Mouse (Mus musculus) erythroblast, embryonic 14.5 days (primary cell): ENCODE results near the gene Mapk11. TPM values are rescaled to one million over a fixed set of nuclear protein-coding genes. Genes with fewer than 3 reads are reported as not detected.

Experiments used
- H3K27me3 ChIP-seq: 2 replicates; pipeline ENCODE4 v1.6.1; 2012; ENCODE audit warnings: inconsistent platforms; ENCODE audit not compliant: control insufficient read depth
- H3K36me3 ChIP-seq: 2 replicates; pipeline ENCODE4 v1.6.1; 2012; ENCODE audit warnings: mild to moderate bottlenecking, inconsistent platforms; ENCODE audit not compliant: control insufficient read depth
- H3K4me1 ChIP-seq: 2 replicates; pipeline ENCODE4 v1.6.1; 2012; ENCODE audit warnings: inconsistent platforms; ENCODE audit not compliant: control insufficient read depth
- H3K4me3 ChIP-seq: replicated peaks from 2 replicates; pipeline ENCODE3; 2012; ENCODE audit warnings: moderate library complexity, mild to moderate bottlenecking, inconsistent platforms
- H3K9me3 ChIP-seq: 2 replicates; pipeline ENCODE4 v1.6.1; 2012; ENCODE audit warnings: low read length, inconsistent platforms, mixed read lengths; ENCODE audit not compliant: control insufficient read depth
- GATA1 ChIP-seq: IDR thresholded peaks from 2 replicates; pipeline ENCODE4 v1.6.1; 2012; ENCODE audit warnings: low read length, inconsistent platforms, mixed read lengths
- TAL1 ChIP-seq: IDR thresholded peaks from 3 replicates; pipeline ENCODE4 v1.6.1; 2012; ENCODE audit warnings: low read length, inconsistent platforms, mixed read lengths
- polyA plus RNA-seq: library from polyadenylated mRNA; stranded (reverse); fragments of >175 nt; gene quantifications from 2 replicates; pipeline ENCODE4 v1.2.3, GENCODE M21; 2012

The Mapk11 gene
- polyA plus RNA-seq, 1 experiment, result not detected

- TF ChIP-seq GATA1, result no peak
- no peak for TF ChIP-seq TAL1
- Histone ChIP-seq H3K27me3 (no peaks in the 10 kb centered on the region), H3K9me3 (no peaks in the 10 kb centered on the region), H3K36me3 (peaks cover 100% of the 10 kb centered on the region), H3K4me3 (no peak overlapping the region), H3K4me1 (no peaks in the 10 kb centered on the region)
Measured at GRCm38 (mm10) chr15:89104425-89104824, 45.0 kb downstream of the Mapk11 start.

GRCm38 (mm10) chr15:89103921-89104320 is 45.5 kb downstream of the Mapk11 start:
- H3K36me3 ChIP-seq, result peaks cover 100% of the 10 kb centered on the region
- no peaks in the 10 kb centered on the region for H3K4me1 ChIP-seq
- TF ChIP-seq TAL1 (no peak), GATA1 (no peak)
- no peak overlapping the region for H3K4me3 ChIP-seq
- H3K9me3 ChIP-seq, result no peaks in the 10 kb centered on the region
- no peaks in the 10 kb centered on the region for H3K27me3 ChIP-seq

GRCm38 (mm10) chr15:89102646-89103045 is 46.8 kb downstream of the Mapk11 start:
- H3K36me3 ChIP-seq, result peaks cover 100% of the 10 kb centered on the region
- H3K9me3 ChIP-seq, result no peaks in the 10 kb centered on the region
- H3K27me3 ChIP-seq, result no peaks in the 10 kb centered on the region
- H3K4me3 ChIP-seq, result no peak overlapping the region
- TF ChIP-seq TAL1, result no peak
- no peak for TF ChIP-seq GATA1
- H3K4me1 ChIP-seq, result no peaks in the 10 kb centered on the region

DNA sequence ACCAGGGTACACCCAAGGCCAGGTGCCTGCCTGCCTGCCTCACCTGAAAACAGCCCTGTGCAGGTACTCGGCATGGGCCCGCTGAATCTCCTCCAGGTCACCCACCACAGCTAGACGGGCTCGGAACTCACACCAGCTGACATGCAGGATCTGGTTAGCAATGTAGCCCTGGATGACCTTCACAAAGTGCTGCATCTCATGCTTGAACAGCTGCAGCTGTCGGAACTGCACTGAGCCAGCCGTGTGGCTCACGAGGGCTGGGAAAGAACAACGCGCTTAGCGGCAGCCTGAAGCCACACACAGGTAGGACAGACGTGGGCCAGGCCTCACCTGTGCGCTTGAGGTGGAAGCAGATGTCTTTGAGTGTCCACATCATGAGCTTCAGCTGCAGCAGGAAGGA is 48.6 kb downstream of the Mapk11 start:
- Histone ChIP-seq H3K27me3 (no peaks in the 10 kb centered on the region), H3K4me3 (no peak overlapping the region), H3K36me3 (peaks cover 100% of the 10 kb centered on the region), H3K4me1 (no peaks in the 10 kb centered on the region), H3K9me3 (no peaks in the 10 kb centered on the region)
- no peak for TF ChIP-seq GATA1
- no peak for TF ChIP-seq TAL1

GRCm38 (mm10) chr15:89098616-89099015 is 50.8 kb downstream of the Mapk11 start:
- Histone ChIP-seq H3K27me3 (no peaks in the 10 kb centered on the region), H3K36me3 (peaks cover 100% of the 10 kb centered on the region), H3K9me3 (no peaks in the 10 kb centered on the region), H3K4me1 (no peaks in the 10 kb centered on the region), H3K4me3 (no peak overlapping the region)
- TF ChIP-seq TAL1 (no peak), GATA1 (no peak)

GRCm38 (mm10) chr15:89097450-89097849 is 52.0 kb downstream of the Mapk11 start:
- no peaks in the 10 kb centered on the region for H3K4me1 ChIP-seq
- no peak overlapping the region for H3K4me3 ChIP-seq
- peaks cover 99% of the 10 kb centered on the region for H3K36me3 ChIP-seq
- TF ChIP-seq TAL1, result no peak
- TF ChIP-seq GATA1, result no peak
- H3K9me3 ChIP-seq, result no peaks in the 10 kb centered on the region
- H3K27me3 ChIP-seq, result no peaks in the 10 kb centered on the region

Other genes starting within 250 kb of the Mapk11 start
- gene Ttll8, start 195.2 kb downstream of the Mapk11 start, polyA plus RNA-seq, result not detected in 2 replicates
- not detected in 2 replicates for gene Mlc1, start 170.6 kb downstream of the Mapk11 start, polyA plus RNA-seq
- gene Mov10l1, start 166.7 kb downstream of the Mapk11 start, polyA plus RNA-seq, result not detected in 2 replicates
- gene Panx2, start 89.9 kb downstream of the Mapk11 start, polyA plus RNA-seq, result not detected in 2 replicates
- gene Trabd, start 74.5 kb downstream of the Mapk11 start, polyA plus RNA-seq, result 1.7 and 1.9 TPM in 2 replicates
- gene Selenoo, start 60.5 kb downstream of the Mapk11 start, polyA plus RNA-seq, result 0.19 and 0.34 TPM in 2 replicates
- 4.4 and 4.8 TPM in 2 replicates for gene Tubgcp6, start 26.5 kb downstream of the Mapk11 start, polyA plus RNA-seq
- gene Hdac10, start 20.9 kb downstream of the Mapk11 start, polyA plus RNA-seq, result 0.33 and 0.64 TPM in 2 replicates
- gene Mapk12, start 8.9 kb downstream of the Mapk11 start, polyA plus RNA-seq, result 0.02 and 0.03 TPM in 2 replicates
- gene Plxnb2, start 31.2 kb upstream of the Mapk11 start, polyA plus RNA-seq, result 0.86 and 1.1 TPM in 2 replicates
- gene Dennd6b, start 46.9 kb upstream of the Mapk11 start, polyA plus RNA-seq, result 0.62 and 0.88 TPM in 2 replicates
- gene Ppp6r2, start 61.9 kb upstream of the Mapk11 start, polyA plus RNA-seq, result 9.5 and 14.5 TPM in 2 replicates
- gene Sbf1, start 165.7 kb upstream of the Mapk11 start, polyA plus RNA-seq, result 28.7 and 42.5 TPM in 2 replicates
- 0.27 and 0.53 TPM in 2 replicates for gene Adm2, start 173.1 kb upstream of the Mapk11 start, polyA plus RNA-seq
- gene Miox, start 184.8 kb upstream of the Mapk11 start, polyA plus RNA-seq, result not detected in 2 replicates
- gene Lmf2, start 206.0 kb upstream of the Mapk11 start, polyA plus RNA-seq, result 29.8 and 31.5 TPM in 2 replicates
- 17.1 and 19.8 TPM in 2 replicates for gene Ncaph2, start 206.1 kb upstream of the Mapk11 start, polyA plus RNA-seq
- 0.47 and 0.81 TPM in 2 replicates for gene Sco2, start 224.2 kb upstream of the Mapk11 start, polyA plus RNA-seq
- gene Tymp, start 227.4 kb upstream of the Mapk11 start, polyA plus RNA-seq, result 0.16 and 0.17 TPM in 2 replicates
- 0.44 and 0.65 TPM in 2 replicates for gene Odf3b, start 229.7 kb upstream of the Mapk11 start, polyA plus RNA-seq
- not detected in 2 replicates for gene Klhdc7b, start 235.3 kb upstream of the Mapk11 start, polyA plus RNA-seq